Mouse (Mus musculus) lung, adult 2 months (tissue): Measurements from ENCODE around the gene Cryaa.

Source experiments
- CTCF ChIP-seq: fragments of 200-500 bp; IDR thresholded peaks from 2 replicates; pipeline ENCODE4 v1.5.1; 2011; ENCODE audit warnings: mild to moderate bottlenecking, low read length, control low read depth; ENCODE audit not compliant: insufficient read depth
- POLR2A ChIP-seq: fragments of 200-500 bp; IDR thresholded peaks from 2 replicates; pipeline ENCODE4 v1.6.1; 2011; ENCODE audit warnings: low read depth, mild to moderate bottlenecking, control low read depth, low read length, borderline replicate concordance; ENCODE audit errors: extremely low read depth

GRCm38 (mm10) chr17:31703276-31703980 lies 25.8 kb downstream of the Cryaa start:
- no peak for TF ChIP-seq CTCF
- no peak for TF ChIP-seq POLR2A
